ENCODE assay signal across 10 mouse cellular contexts in the genomic region with DNA sequence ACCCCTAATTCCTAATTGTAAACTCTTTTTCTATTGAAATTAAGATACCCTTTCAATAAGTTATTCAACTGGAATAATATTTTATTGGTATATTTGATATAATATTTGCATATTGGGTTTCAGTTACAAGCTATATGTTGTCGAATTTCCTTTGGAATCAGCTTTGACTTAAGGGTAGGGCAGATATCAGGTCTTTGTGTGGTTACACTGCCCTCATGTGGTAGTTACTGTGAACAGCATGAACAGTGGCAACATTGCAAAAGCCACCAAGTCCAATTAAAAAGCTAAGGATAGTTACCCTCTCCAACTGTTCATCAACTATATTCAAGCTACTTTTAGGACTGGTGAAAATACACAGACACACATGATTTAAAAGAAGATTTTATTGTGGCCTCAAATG. TPM values are rescaled to one million over a fixed set of nuclear protein-coding genes. Genes with fewer than 3 reads are reported as not detected.
DNase-seq lines count a peak whose midpoint lies in the region; ATAC-seq lines count a peak whose summit lies in the region.
"Had no signal": no experiment of that assay in that cellular context is flagged by ENCODE, and none has a peak within 500 bp of the region (broad histone marks: within the 10 kb centered on the region; RNA-seq: fewer than 3 reads in every experiment).

No protein-coding gene starts in this region.

- H3K9ac ChIP-seq in hindbrain, embryonic 11.5 days (ENCODE audit: low read depth, low read length) = no peak overlapping the region
- no peak overlapping the region for H3K9ac ChIP-seq in hindbrain, embryonic 12.5 days
- no peak overlapping the region for H3K9ac ChIP-seq in hindbrain, embryonic 13.5 days
- H3K9ac ChIP-seq: neural tube, embryonic 13.5 days had no signal

- no peaks in the 10 kb centered on the region for H3K4me1 ChIP-seq in hindbrain, embryonic 11.5 days (replicated peaks; ENCODE audit: control insufficient read depth, insufficient read depth, low read length)
- H3K4me1 ChIP-seq in hindbrain, embryonic 12.5 days = no peaks in the 10 kb centered on the region
- H3K4me1 ChIP-seq in hindbrain, embryonic 13.5 days (replicated peaks) = no peaks in the 10 kb centered on the region
- H3K4me1 ChIP-seq: neural tube, embryonic 13.5 days had no signal

- no peaks in the 10 kb centered on the region for H3K36me3 ChIP-seq in hindbrain, embryonic 11.5 days (ENCODE audit: control insufficient read depth, insufficient read depth, low read length)
- H3K36me3 ChIP-seq in hindbrain, embryonic 12.5 days = no peaks in the 10 kb centered on the region
- no peaks in the 10 kb centered on the region for H3K36me3 ChIP-seq in hindbrain, embryonic 13.5 days
- H3K36me3 ChIP-seq: neural tube, embryonic 13.5 days had no signal

- no peaks in the 10 kb centered on the region for H3K27me3 ChIP-seq in hindbrain, embryonic 11.5 days (ENCODE audit: control insufficient read depth, insufficient read depth, low read length)
- no peaks in the 10 kb centered on the region for H3K27me3 ChIP-seq in hindbrain, embryonic 12.5 days
- no peaks in the 10 kb centered on the region for H3K27me3 ChIP-seq in hindbrain, embryonic 13.5 days
- H3K27me3 ChIP-seq: neural tube, embryonic 13.5 days had no signal

- peak; percentile 51 for DNase-seq in hindbrain, embryonic 11.5 days (ENCODE audit: low spot score)
- peak; percentile 4 for DNase-seq in urinary bladder, postnatal 25 days (ENCODE audit: low spot score)
- no peak for DNase-seq in urinary bladder, adult 2 months (ENCODE audit: low spot score)
- peak; percentile 44 for DNase-seq in retina, postnatal 1 day
- no peak for DNase-seq in cerebellum, adult 9-10 months
- no peak for DNase-seq in spleen, postnatal 4 days (ENCODE audit: low spot score in 2 of 2)

- ATAC-seq in hindbrain, embryonic 11.5 days (ENCODE audit: low FRiP score) = 0 out of 2 replicates have a peak, but pooled peaks have one; percentile 56
- no peak for ATAC-seq in hindbrain, embryonic 12.5 days (ENCODE audit: low FRiP score)
- ATAC-seq in hindbrain, embryonic 13.5 days (ENCODE audit: low FRiP score) = 0 out of 2 replicates have a peak, but pooled peaks have one; percentile 49

- H3K4me2 ChIP-seq in hindbrain, embryonic 11.5 days (replicated peaks; ENCODE audit: low read depth, low read length) = no peak overlapping the region
- H3K4me2 ChIP-seq in hindbrain, embryonic 12.5 days (replicated peaks) = no peak overlapping the region
- H3K4me2 ChIP-seq in hindbrain, embryonic 13.5 days = no peak overlapping the region
- H3K4me2 ChIP-seq: neural tube, embryonic 13.5 days had no signal

- no peak overlapping the region for H3K27ac ChIP-seq in hindbrain, embryonic 11.5 days (ENCODE audit: low read depth, low read length)
- H3K27ac ChIP-seq in hindbrain, embryonic 12.5 days = no peak overlapping the region
- H3K27ac ChIP-seq in hindbrain, embryonic 13.5 days = no peak overlapping the region
- H3K27ac ChIP-seq: neural tube, embryonic 13.5 days had no signal

- H3K9me3 ChIP-seq in hindbrain, embryonic 11.5 days (ENCODE audit: control insufficient read depth, low read length) = no peaks in the 10 kb centered on the region
- H3K9me3 ChIP-seq in hindbrain, embryonic 12.5 days (replicated peaks) = no peaks in the 10 kb centered on the region
- peaks cover 4% of the 10 kb centered on the region; the same call in 1 of the 2 replicates for H3K9me3 ChIP-seq in hindbrain, embryonic 13.5 days

- no peak overlapping the region for H3K4me3 ChIP-seq in hindbrain, embryonic 11.5 days (ENCODE audit: low read depth, low read length)
- H3K4me3 ChIP-seq in hindbrain, embryonic 12.5 days = no peak overlapping the region
- H3K4me3 ChIP-seq in hindbrain, embryonic 13.5 days = no peak overlapping the region
- H3K4me3 ChIP-seq: neural tube, embryonic 13.5 days had no signal

- 73% methylated on average over 1 of the region's 1 CpGs for WGBS in hindbrain, embryonic 11.5 days
- WGBS in hindbrain, embryonic 12.5 days = 56% methylated on average over 1 of the region's 1 CpGs
- 66% methylated on average over 1 of the region's 1 CpGs for WGBS in hindbrain, embryonic 13.5 days

RNA-seq across cellular contexts. Expression of a gene that starts 11.6 kb away (rescaled TPM):
- not detected in 2 replicates for polyA plus RNA-seq in hindbrain, embryonic 11.5 days (2014; fragmentation: Nextera tagmentation; extraction: Ambion mirVana)
- 0.23 and 0.25 TPM in 2 replicates for polyA plus RNA-seq in hindbrain, embryonic 12.5 days (2016; fragmentation: Nextera tagmentation; extraction: Ambion mirVana)
- not detected in 2 replicates for polyA plus RNA-seq in urinary bladder, adult 2 months (2012; rRNA removed)
- not detected in 2 replicates for polyA plus RNA-seq in hindbrain, embryonic 13.5 days (2015; fragmentation: Nextera tagmentation; extraction: Ambion mirVana)
- polyA plus RNA-seq: large intestine, adult 2 months; neural tube, embryonic 13.5 days had no signal

Comparison
In these comparisons a context has a peak if more than half of its experiments do, and no peak if none do; other contexts are left out.
1. DNase-seq: peak in hindbrain, embryonic 11.5 days (single experiment), urinary bladder, postnatal 25 days (single experiment) and retina, postnatal 1 day (single experiment); none in urinary bladder, adult 2 months (single experiment), cerebellum, adult 9-10 months (single experiment) and spleen, postnatal 4 days (0 of 2).